Mouse (Mus musculus): ENCODE measurements at regions not wholly inside any gene's neighbourhood (a gene's known extent, or its start where the extent isn't known, plus 50 kb on each side); places are given as distances from the start of the nearest gene placed in this dataset.

DNA sequence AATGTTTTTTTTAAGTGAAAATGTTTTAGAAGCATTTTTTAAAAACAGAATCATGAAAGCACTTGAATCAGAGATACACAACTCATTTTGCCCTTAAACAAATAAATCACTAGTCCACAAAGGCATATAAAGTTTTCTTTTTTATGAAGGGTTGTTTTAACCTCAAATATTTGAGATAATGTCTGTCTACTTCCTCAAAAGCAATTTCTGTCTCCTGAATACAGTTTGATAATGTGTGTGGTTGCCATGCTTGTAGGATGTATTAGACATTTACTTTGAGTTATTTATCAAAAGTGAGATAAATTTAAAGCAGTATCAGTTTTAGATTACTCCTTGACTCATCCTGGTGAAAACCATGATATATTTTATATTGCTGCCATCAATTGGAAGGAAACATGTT lies 102.6 kb downstream of the 4933402N22Rik start:
- TF ChIP-seq CTCF (IDR thresholded peaks at IDR 0.05; ENCODE audit: low read depth) (no peak), EP300 (IDR thresholded peaks at IDR 0.05; ENCODE audit: low read depth) (no peak)

Measured in liver, postnatal 0 days (tissue).